Mouse (Mus musculus) embryonic facial prominence, embryonic 12.5 days (tissue): ENCODE results near the gene Foxf1. TPM values are rescaled to one million over a fixed set of nuclear protein-coding genes. Genes with fewer than 3 reads are reported as not detected.

Experiments used
- ATAC-seq: fragments of 200-750 bp; cut with Nextera tagmentation; 2 replicates; pipeline ENCODE4 v1.8.0; 2017; ENCODE audit not compliant: insufficient number of reproducible peaks, insufficient read depth, low FRiP score, low TSS enrichment
- H3K27ac ChIP-seq: fragments of 300-500 bp; sonication (generic); 2 replicates; pipeline ENCODE4 v1.5.1; 2016; ENCODE audit warnings: mild to moderate bottlenecking
- H3K27me3 ChIP-seq: fragments of 300-500 bp; sonication (generic); 2 replicates; pipeline ENCODE4 v1.6.1; 2016; ENCODE audit warnings: mild to moderate bottlenecking, moderate library complexity
- H3K36me3 ChIP-seq: fragments of 300-500 bp; sonication (generic); 2 replicates; pipeline ENCODE4 v1.6.1; 2016; ENCODE audit warnings: mild to moderate bottlenecking
- H3K4me1 ChIP-seq: fragments of 300-500 bp; sonication (generic); 2 replicates; pipeline ENCODE4 v1.6.1; 2016
- H3K4me2 ChIP-seq: fragments of 300-500 bp; sonication (generic); replicated peaks from 2 replicates; pipeline ENCODE4 v1.6.1; 2016; ENCODE audit warnings: mild to moderate bottlenecking, moderate library complexity
- H3K4me3 ChIP-seq: fragments of 300-500 bp; sonication (generic); 2 replicates; pipeline ENCODE4 v1.5.1; 2016; ENCODE audit warnings: mild to moderate bottlenecking
- H3K9ac ChIP-seq: fragments of 300-500 bp; sonication (generic); 2 replicates; pipeline ENCODE4 v1.6.1; 2016; ENCODE audit warnings: mild to moderate bottlenecking, moderate library complexity
- H3K9me3 ChIP-seq: fragments of 300-500 bp; sonication (generic); 2 replicates; pipeline ENCODE4 v1.6.1; 2016; ENCODE audit warnings: mild to moderate bottlenecking, moderate library complexity
- WGBS: fragments of 180-500 bp; shearing (Covaris S2); methylation state at CpG from one replicate; pipeline ENCODE4 v1.1.7; 2016; 5-methylcytosine and 5-hydroxymethylcytosine counted together
- polyA plus RNA-seq: library from polyadenylated mRNA; unstranded; fragments of >200 nt; fragmentation: Nextera tagmentation; extraction: Ambion mirVana; gene quantifications from 2 replicates; pipeline ENCODE4 v1.2.1, GENCODE M21; 2016

Foxf1 gene
- polyA plus RNA-seq, 1 experiment from 2014 or later: 35.0 TPM

DNA sequence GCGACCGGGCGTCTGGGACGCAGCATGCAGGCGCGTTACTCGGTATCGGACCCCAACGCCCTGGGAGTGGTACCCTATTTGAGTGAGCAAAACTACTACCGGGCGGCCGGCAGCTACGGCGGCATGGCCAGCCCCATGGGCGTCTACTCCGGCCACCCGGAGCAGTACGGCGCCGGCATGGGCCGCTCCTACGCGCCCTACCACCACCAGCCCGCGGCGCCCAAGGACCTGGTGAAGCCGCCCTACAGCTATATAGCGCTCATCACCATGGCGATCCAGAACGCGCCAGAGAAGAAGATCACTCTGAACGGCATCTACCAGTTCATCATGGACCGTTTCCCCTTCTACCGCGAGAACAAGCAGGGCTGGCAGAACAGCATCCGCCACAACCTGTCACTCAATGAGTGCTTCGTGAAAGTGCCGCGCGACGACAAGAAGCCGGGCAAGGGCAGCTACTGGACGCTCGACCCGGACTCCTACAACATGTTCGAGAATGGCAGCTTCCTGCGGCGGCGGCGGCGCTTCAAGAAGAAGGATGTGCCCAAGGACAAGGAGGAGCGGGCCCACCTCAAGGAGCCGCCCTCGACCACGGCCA, 32.5 kb downstream of the Foxf1 start:
- ATAC-seq: 0 out of 2 replicates have a peak, but pooled peaks have one; percentile 47
- Histone ChIP-seq H3K4me2 (peak overlapping the region; percentile 91), H3K36me3 (no peaks in the 10 kb centered on the region), H3K9ac (peak overlapping the region; percentile 85), H3K27ac (peak overlapping the region; percentile 96), H3K4me3 (peak overlapping the region; percentile 64), H3K9me3 (no peaks in the 10 kb centered on the region), H3K27me3 (peaks cover 76% of the 10 kb centered on the region), H3K4me1 (0 out of 2 replicates have a peak, but pooled peaks cover 14% of the 10 kb centered on the region)
- under 1% methylated on average over 55 of the region's 55 CpGs for WGBS

DNA sequence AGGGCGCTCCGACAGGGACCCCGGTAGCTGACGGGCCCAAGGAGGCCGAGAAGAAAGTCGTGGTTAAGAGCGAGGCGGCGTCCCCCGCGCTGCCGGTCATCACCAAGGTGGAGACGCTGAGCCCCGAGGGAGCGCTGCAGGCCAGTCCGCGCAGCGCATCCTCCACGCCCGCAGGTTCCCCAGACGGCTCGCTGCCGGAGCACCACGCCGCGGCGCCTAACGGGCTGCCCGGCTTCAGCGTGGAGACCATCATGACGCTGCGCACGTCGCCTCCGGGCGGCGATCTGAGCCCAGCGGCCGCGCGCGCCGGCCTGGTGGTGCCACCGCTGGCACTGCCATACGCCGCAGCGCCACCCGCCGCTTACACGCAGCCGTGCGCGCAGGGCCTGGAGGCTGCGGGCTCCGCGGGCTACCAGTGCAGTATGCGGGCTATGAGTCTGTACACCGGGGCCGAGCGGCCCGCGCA, 33.0 kb downstream of the Foxf1 start:
- H3K9ac ChIP-seq: peak overlapping the region; percentile 85
- H3K27ac ChIP-seq: peak overlapping the region; percentile 96
- H3K27me3 ChIP-seq: peaks cover 80% of the 10 kb centered on the region

DNA sequence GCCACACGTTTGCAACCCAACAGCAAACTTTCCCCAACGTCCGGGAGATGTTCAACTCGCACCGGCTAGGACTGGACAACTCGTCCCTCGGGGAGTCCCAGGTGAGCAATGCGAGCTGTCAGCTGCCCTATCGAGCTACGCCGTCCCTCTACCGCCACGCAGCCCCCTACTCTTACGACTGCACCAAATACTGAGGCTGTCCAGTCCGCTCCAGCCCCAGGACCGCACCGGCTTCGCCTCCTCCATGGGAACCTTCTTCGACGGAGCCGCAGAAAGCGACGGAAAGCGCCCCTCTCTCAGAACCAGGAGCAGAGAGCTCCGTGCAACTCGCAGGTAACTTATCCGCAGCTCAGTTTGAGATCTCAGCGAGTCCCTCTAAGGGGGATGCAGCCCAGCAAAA, 33.7 kb downstream of the Foxf1 start:
- WGBS: under 1% methylated on average over 28 of the region's 28 CpGs
- peaks cover 80% of the 10 kb centered on the region for H3K27me3 ChIP-seq

More for the DNA sequence above, 33.0 kb downstream of the Foxf1 start:
- H3K9me3 ChIP-seq: no peaks in the 10 kb centered on the region
- ATAC-seq: no peak
- peak overlapping the region; percentile 91 for H3K4me2 ChIP-seq
- peak overlapping the region; percentile 64 for H3K4me3 ChIP-seq
- 0 out of 2 replicates have a peak, but pooled peaks cover 14% of the 10 kb centered on the region for H3K4me1 ChIP-seq
- no peaks in the 10 kb centered on the region for H3K36me3 ChIP-seq
- under 1% methylated on average over 57 of the region's 62 CpGs for WGBS

GRCm38 (mm10) chr8:121118634-121119420, 34.6 kb downstream of the Foxf1 start:
- no peak overlapping the region for H3K27ac ChIP-seq
- H3K36me3 ChIP-seq: 0 out of 2 replicates have a peak, but pooled peaks cover 3% of the 10 kb centered on the region
- whole genome bisulfite sequencing: 2% methylated on average over 18 of the region's 18 CpGs
- peaks cover 85% of the 10 kb centered on the region for H3K27me3 ChIP-seq
- no peak for ATAC-seq
- no peaks in the 10 kb centered on the region for H3K9me3 ChIP-seq
- H3K4me1 ChIP-seq: 0 out of 2 replicates have a peak, but pooled peaks cover 12% of the 10 kb centered on the region
- peak overlapping the region; percentile 64 for H3K4me3 ChIP-seq
- H3K4me2 ChIP-seq: peak overlapping the region; percentile 91
- H3K9ac ChIP-seq: peak overlapping the region; percentile 85

More for the DNA sequence above, 33.7 kb downstream of the Foxf1 start:
- H3K4me1 ChIP-seq: 0 out of 2 replicates have a peak, but pooled peaks cover 14% of the 10 kb centered on the region
- H3K4me2 ChIP-seq: peak overlapping the region; percentile 91
- H3K9me3 ChIP-seq: no peaks in the 10 kb centered on the region
- no peak for ATAC-seq
- H3K36me3 ChIP-seq: 0 out of 2 replicates have a peak, but pooled peaks cover under 1% of the 10 kb centered on the region
- H3K27ac ChIP-seq: peak overlapping the region; percentile 96
- peak overlapping the region; percentile 85 for H3K9ac ChIP-seq
- peak overlapping the region; percentile 64 for H3K4me3 ChIP-seq

DNA sequence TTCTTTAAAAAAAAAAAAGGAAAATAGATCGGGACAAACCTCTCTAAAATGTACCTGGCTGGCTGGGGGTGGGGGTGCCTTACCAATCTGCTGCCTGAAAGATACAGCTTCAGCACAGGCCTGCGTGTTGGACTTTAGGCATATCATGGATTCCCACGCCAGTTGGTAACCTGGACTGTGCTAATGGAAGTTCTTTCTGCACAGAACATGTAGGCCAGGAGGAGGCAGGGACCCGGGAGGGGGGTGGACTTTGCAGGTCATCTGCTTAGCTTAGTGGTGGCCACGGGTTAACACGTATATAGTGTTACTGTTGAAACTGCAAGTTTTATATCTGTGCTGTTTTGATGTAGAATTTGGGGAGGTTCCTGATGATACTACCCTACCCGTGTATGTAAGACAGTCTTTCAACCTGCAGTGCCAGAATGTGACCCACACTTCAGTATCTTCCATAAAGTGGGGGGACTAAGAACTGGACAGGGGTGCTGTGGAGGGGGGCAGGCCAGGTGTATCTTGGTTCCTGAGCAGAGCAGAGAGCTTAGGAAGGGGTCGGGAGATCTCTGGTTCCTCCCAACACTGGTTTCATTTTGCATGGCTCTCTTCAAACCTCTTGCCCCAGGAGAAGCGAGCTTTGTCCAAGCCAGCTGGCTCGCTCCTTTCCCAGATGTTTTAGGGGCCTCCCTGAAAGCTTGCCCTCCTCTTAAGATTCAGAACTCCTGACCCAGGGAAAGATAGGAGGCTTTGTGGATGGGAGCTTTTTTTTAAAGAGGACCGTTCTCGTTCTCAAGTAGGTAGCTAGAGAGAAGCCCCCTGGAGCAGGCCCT, 35.7 kb downstream of the Foxf1 start:
- H3K9ac ChIP-seq: peak overlapping the region; percentile 51
- 5% methylated on average over 12 of the region's 12 CpGs for WGBS
- peak overlapping the region; percentile 64 for H3K4me3 ChIP-seq
- no peak for ATAC-seq
- peak overlapping the region; percentile 36; the same call in 1 of the 2 replicates for H3K27ac ChIP-seq
- H3K4me1 ChIP-seq: peaks cover 15% of the 10 kb centered on the region
- no peaks in the 10 kb centered on the region for H3K9me3 ChIP-seq
- peaks cover 84% of the 10 kb centered on the region for H3K27me3 ChIP-seq
- H3K4me2 ChIP-seq: peak overlapping the region; percentile 91
- 0 out of 2 replicates have a peak, but pooled peaks cover 3% of the 10 kb centered on the region for H3K36me3 ChIP-seq

GRCm38 (mm10) chr8:121120456-121121419, 36.6 kb downstream of the Foxf1 start:
- H3K27ac ChIP-seq: peak overlapping the region; percentile 36; the same call in 1 of the 2 replicates
- H3K27me3 ChIP-seq: peaks cover 81% of the 10 kb centered on the region
- 8% methylated on average over 17 of the region's 17 CpGs for WGBS
- ATAC-seq: no peak
- H3K4me3 ChIP-seq: peak overlapping the region; percentile 64
- no peaks in the 10 kb centered on the region for H3K9me3 ChIP-seq
- H3K4me1 ChIP-seq: peaks cover 19% of the 10 kb centered on the region
- H3K36me3 ChIP-seq: 0 out of 2 replicates have a peak, but pooled peaks cover 3% of the 10 kb centered on the region
- peak overlapping the region; percentile 91 for H3K4me2 ChIP-seq
- peak overlapping the region; percentile 51 for H3K9ac ChIP-seq

GRCm38 (mm10) chr8:121121704-121122103, 37.5 kb downstream of the Foxf1 start:
- Histone ChIP-seq H3K27ac (no peak overlapping the region), H3K27me3 (peaks cover 84% of the 10 kb centered on the region), H3K4me2 (peak overlapping the region; percentile 91), H3K36me3 (0 out of 2 replicates have a peak, but pooled peaks cover 3% of the 10 kb centered on the region), H3K9ac (no peak overlapping the region), H3K4me3 (peak overlapping the region; percentile 64), H3K4me1 (peaks cover 27% of the 10 kb centered on the region), H3K9me3 (no peaks in the 10 kb centered on the region)
- 12% methylated on average over 8 of the region's 8 CpGs for WGBS
- ATAC-seq: no peak

- Histone ChIP-seq H3K4me1 (peaks cover 26% of the 10 kb centered on the region), H3K27me3 (peaks cover 83% of the 10 kb centered on the region), H3K27ac (no peak overlapping the region), H3K4me2 (peak overlapping the region; percentile 28), H3K9ac (no peak overlapping the region), H3K36me3 (0 out of 2 replicates have a peak, but pooled peaks cover 3% of the 10 kb centered on the region), H3K9me3 (no peaks in the 10 kb centered on the region), H3K4me3 (no peak overlapping the region; the same call in 1 of the 2 replicates)
- ATAC-seq: no peak
- WGBS: 11% methylated on average over 7 of the region's 7 CpGs
Observed at GRCm38 (mm10) chr8:121122368-121122767, 38.2 kb downstream of the Foxf1 start.

DNA sequence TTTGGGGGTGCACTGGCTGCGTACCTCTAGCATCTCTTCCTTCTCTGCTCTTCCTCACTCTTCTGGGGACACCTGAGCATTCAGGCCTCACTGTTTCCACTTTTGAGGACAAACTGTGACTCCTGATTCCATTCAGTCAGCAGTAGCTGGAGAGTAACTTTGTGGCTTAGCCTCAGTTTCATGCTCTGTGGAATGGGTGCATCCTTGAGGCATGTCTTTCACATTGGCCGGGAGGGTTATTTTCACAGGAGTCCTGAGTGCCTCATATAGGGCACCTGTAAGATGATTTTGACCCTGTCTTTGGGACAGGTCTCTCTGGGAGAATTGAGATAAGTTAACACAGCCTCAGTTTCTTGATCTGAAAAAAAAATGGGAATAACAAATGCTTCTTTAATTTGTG, 38.9 kb downstream of the Foxf1 start:
- Histone ChIP-seq H3K27ac (no peak overlapping the region), H3K4me1 (peaks cover 31% of the 10 kb centered on the region), H3K9me3 (no peaks in the 10 kb centered on the region), H3K4me2 (no peak overlapping the region), H3K9ac (no peak overlapping the region), H3K4me3 (no peak overlapping the region), H3K27me3 (peaks cover 82% of the 10 kb centered on the region), H3K36me3 (0 out of 2 replicates have a peak, but pooled peaks cover 3% of the 10 kb centered on the region)
- WGBS: 59% methylated on average over 2 of the region's 2 CpGs
- ATAC-seq: no peak
